In genomic region chr5:92318596-92318995, GRCm38 (mm10) we compare ENCODE assay signal across 23 mouse cellular contexts. TPM values are rescaled to one million over a fixed set of nuclear protein-coding genes. Genes with fewer than 3 reads are reported as not detected.
DNase-seq lines count a peak whose midpoint lies in the region; ATAC-seq and TF ChIP-seq lines count a peak whose summit lies in the region.
"Had no signal": no experiment of that assay in that cellular context is flagged by ENCODE, and none has a peak within 500 bp of the region (broad histone marks: within the 10 kb centered on the region; RNA-seq: fewer than 3 reads in every experiment).

No protein-coding gene starts in this region.

- 83% methylated on average over 14 of the region's 14 CpGs for WGBS in lung, embryonic 14.5 days
- 54% methylated on average over 14 of the region's 14 CpGs for WGBS in bone marrow, adult 2 months

- H3K4me1 ChIP-seq in lung, embryonic 14.5 days (ENCODE audit: insufficient read depth), result no peaks in the 10 kb centered on the region
- H3K4me1 ChIP-seq in bone marrow, adult 2 months (ENCODE audit: control insufficient read depth, insufficient read depth, low read length), result peaks cover 1% of the 10 kb centered on the region; the same call in 1 of the 2 replicates
- H3K4me1 ChIP-seq: forebrain, embryonic 15.5 days; hindbrain, embryonic 13.5 days; midbrain, embryonic 12.5 days; neural tube, embryonic 13.5 days had no signal

- no peak for TF ChIP-seq POLR2A in bone marrow, adult 2 months (IDR thresholded peaks at IDR 0.05; ENCODE audit: borderline replicate concordance, control insufficient read depth, low read depth, low read length)

- H3K4me2 ChIP-seq in lung, embryonic 14.5 days, result no peak overlapping the region
- H3K4me2 ChIP-seq: forebrain, embryonic 15.5 days; hindbrain, embryonic 13.5 days; midbrain, embryonic 12.5 days; neural tube, embryonic 13.5 days had no signal

- no peak for TF ChIP-seq CTCF in lung, embryonic 14.5 days (IDR thresholded peaks at IDR 0.05; ENCODE audit: low read depth)
- TF ChIP-seq CTCF in bone marrow, adult 2 months (IDR thresholded peaks at IDR 0.05; ENCODE audit: control insufficient read depth, insufficient read depth, low read length), result no peak

- H3K9me3 ChIP-seq in lung, embryonic 14.5 days (ENCODE audit: low read depth, low read length), result no peaks in the 10 kb centered on the region
- H3K9me3 ChIP-seq: forebrain, embryonic 15.5 days; hindbrain, embryonic 13.5 days; midbrain, embryonic 12.5 days; neural tube, embryonic 13.5 days had no signal

- H3K4me3 ChIP-seq in lung, embryonic 14.5 days (ENCODE audit: low read depth, low read length), result no peak overlapping the region
- no peak overlapping the region for H3K4me3 ChIP-seq in bone marrow, adult 2 months (replicated peaks; ENCODE audit: control insufficient read depth, low read depth, low read length)
- H3K4me3 ChIP-seq: forebrain, embryonic 15.5 days; hindbrain, embryonic 13.5 days; left cerebral cortex, adult 2 months; midbrain, embryonic 12.5 days; neural tube, embryonic 13.5 days had no signal

- ATAC-seq in lung, embryonic 14.5 days (ENCODE audit: insufficient read depth), result no peak
- ATAC-seq: forebrain, embryonic 15.5 days; inflammation-experienced regulatory T-cells, adult 6 months; Patski had no signal

- H3K27ac ChIP-seq in lung, embryonic 14.5 days (ENCODE audit: low read depth), result no peak overlapping the region
- peak overlapping the region; percentile 7 for H3K27ac ChIP-seq in bone marrow, adult 2 months (ENCODE audit: control insufficient read depth, insufficient read depth, low read depth, low read length, poor library complexity)
- H3K27ac ChIP-seq: forebrain, embryonic 15.5 days; hindbrain, embryonic 13.5 days; left cerebral cortex, adult 2 months; midbrain, embryonic 12.5 days; neural tube, embryonic 13.5 days had no signal

- intact Hi-C loops in gastrocnemius, postnatal 14 days (cut with DNase I; ENCODE audit: low total_unique reads), result no loop called here

- no peaks in the 10 kb centered on the region for H3K27me3 ChIP-seq in lung, embryonic 14.5 days (ENCODE audit: insufficient read depth, low read length)
- H3K27me3 ChIP-seq: forebrain, embryonic 15.5 days; hindbrain, embryonic 13.5 days; midbrain, embryonic 12.5 days; neural tube, embryonic 13.5 days; Patski had no signal

- peak; percentile 55 for DNase-seq in lung, embryonic 14.5 days
- no peak for DNase-seq in lung, postnatal 14 days
- DNase-seq in gastrocnemius, postnatal 14 days, result peak; percentile 51
- no peak for DNase-seq in frontal cortex, postnatal 10 days (ENCODE audit: low spot score in 2 of 2)
- DNase-seq in cerebellum, adult 11 months, result no peak
- DNase-seq in layer of hippocampus, adult 9-11 months, result no peak
- DNase-seq: cerebellum, postnatal 14 days; embryo, embryonic 11 days; kidney, adult 8-10 months; kidney, postnatal 25 days; left cerebral cortex, postnatal 4 days; spleen, adult 18-20 months had no signal

- no peaks in the 10 kb centered on the region for H3K36me3 ChIP-seq in lung, embryonic 14.5 days (ENCODE audit: insufficient read depth)
- H3K36me3 ChIP-seq: forebrain, embryonic 15.5 days; hindbrain, embryonic 13.5 days; midbrain, embryonic 12.5 days; neural tube, embryonic 13.5 days had no signal

- H3K9ac ChIP-seq in lung, embryonic 14.5 days, result no peak overlapping the region
- H3K9ac ChIP-seq: forebrain, embryonic 15.5 days; hindbrain, embryonic 13.5 days; liver, postnatal 0 days; midbrain, embryonic 12.5 days; neural tube, embryonic 13.5 days had no signal

RNA-seq across cellular contexts. Expression of gene Sdad1, which starts 8.3 kb away (rescaled TPM):
- 44.8 and 45.3 TPM in 2 replicates for polyA plus RNA-seq in lung, embryonic 14.5 days (2014; fragmentation: Nextera tagmentation; extraction: Ambion mirVana)
- polyA plus RNA-seq in bone marrow, adult 2 months (2011; ENCODE audit: insufficient read depth, insufficient read length, low replicate concordance, missing spikeins), result 8.9 and 14.1 TPM in 2 replicates
- total RNA-seq in gastrocnemius, postnatal 14 days (2021), result 10 to 100 TPM; 16.2 TPM

RNA-seq across cellular contexts. Expression of gene Cxcl9, which starts 9.3 kb away (rescaled TPM):
- polyA plus RNA-seq in lung, embryonic 14.5 days (2014; fragmentation: Nextera tagmentation; extraction: Ambion mirVana), result 0.43 TPM in 1 of 2 replicates, not detected in the other
- 1.3 and 1.7 TPM in 2 replicates for polyA plus RNA-seq in bone marrow, adult 2 months (2011; ENCODE audit: insufficient read depth, insufficient read length, low replicate concordance, missing spikeins)
- total RNA-seq in gastrocnemius, postnatal 14 days (2021), result 1 to 10 TPM in 1 of 2 experiments, under 1 TPM in 1; 0.90 to 1.4 TPM
- total RNA-seq: left cerebral cortex, adult 2 months; left cerebral cortex, postnatal 4 days had no signal
- polyA plus RNA-seq: forebrain, embryonic 15.5 days; hindbrain, embryonic 13.5 days; midbrain, embryonic 12.5 days; neural tube, embryonic 13.5 days; stomach, embryonic 14.5 days had no signal

RNA-seq across cellular contexts. Expression of gene Art3, which starts 13.0 kb away (rescaled TPM):
- 1.4 and 5.4 TPM in 2 replicates for polyA plus RNA-seq in lung, embryonic 14.5 days (2014; fragmentation: Nextera tagmentation; extraction: Ambion mirVana)
- polyA plus RNA-seq in bone marrow, adult 2 months (2011; ENCODE audit: insufficient read depth, insufficient read length, low replicate concordance, missing spikeins), result 2.4 TPM in 1 of 2 replicates, not detected in the other
- total RNA-seq in gastrocnemius, postnatal 14 days (2021), result 100 to 1,000 TPM; 314 to 411 TPM
- polyA plus RNA-seq: Patski had no signal

RNA-seq across cellular contexts. Expression of gene Cxcl10, which starts 30.1 kb away (rescaled TPM):
- polyA plus RNA-seq in lung, embryonic 14.5 days (2014; fragmentation: Nextera tagmentation; extraction: Ambion mirVana), result not detected in 2 replicates
- 1.2 and 4.0 TPM in 2 replicates for polyA plus RNA-seq in bone marrow, adult 2 months (2011; ENCODE audit: insufficient read depth, insufficient read length, low replicate concordance, missing spikeins)
- total RNA-seq in gastrocnemius, postnatal 14 days (2021), result under 1 TPM; 0.29 to 0.51 TPM
- total RNA-seq: heart, adult 8-10 months; left cerebral cortex, adult 2 months; left cerebral cortex, postnatal 4 days had no signal
- polyA plus RNA-seq: midbrain, embryonic 12.5 days had no signal

RNA-seq across cellular contexts. Expression of gene Naaa, which starts 40.6 kb away (rescaled TPM):
- polyA plus RNA-seq in lung, embryonic 14.5 days (2014; fragmentation: Nextera tagmentation; extraction: Ambion mirVana), result 7.3 and 8.3 TPM in 2 replicates
- 5.6 and 6.6 TPM in 2 replicates for polyA plus RNA-seq in bone marrow, adult 2 months (2011; ENCODE audit: insufficient read depth, insufficient read length, low replicate concordance, missing spikeins)
- 1 to 10 TPM; 5.7 to 8.3 TPM for total RNA-seq in gastrocnemius, postnatal 14 days (2021)

Comparison
In these comparisons a context has a peak if more than half of its experiments do, and no peak if none do; other contexts are left out.
1. DNase-seq: peak in lung, embryonic 14.5 days (single experiment) and gastrocnemius, postnatal 14 days (single experiment); none in lung, postnatal 14 days (single experiment), frontal cortex, postnatal 10 days (0 of 2), cerebellum, adult 11 months (single experiment) and layer of hippocampus, adult 9-11 months (single experiment).